Mouse (Mus musculus): ENCODE data around the gene Itgb3bp. TPM values are rescaled to one million over a fixed set of nuclear protein-coding genes. Genes with fewer than 3 reads are reported as not detected.

Itgb3bp gene
- polyA plus RNA-seq, 1 experiment: 0.52 TPM

DNA sequence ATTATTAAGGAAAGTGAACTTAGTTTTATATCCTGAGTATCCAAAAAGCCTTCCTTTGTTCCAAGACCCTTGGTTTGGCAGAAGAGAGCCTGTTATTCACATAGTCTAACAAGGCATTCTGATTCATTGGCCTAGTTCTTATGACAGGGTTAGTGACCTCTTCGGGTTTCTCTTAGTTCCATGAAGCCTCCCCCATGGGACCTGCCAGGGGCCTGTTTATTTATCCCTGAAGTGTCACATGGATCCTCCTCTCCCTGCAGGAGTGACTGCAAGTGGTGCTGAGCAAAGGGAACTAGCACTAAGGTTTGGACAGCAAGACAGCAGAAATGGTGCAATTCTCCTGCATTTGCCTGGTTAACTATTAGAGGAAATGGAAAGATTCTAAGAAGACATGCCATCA lies 156.6 kb downstream of the Itgb3bp start:
- Histone ChIP-seq H3K4me1 (ENCODE audit: control insufficient read depth, insufficient read depth, low read length) (no peaks in the 10 kb centered on the region), H3K4me3 (replicated peaks; ENCODE audit: extremely low read depth, low read depth, low read length) (no peak overlapping the region)
- DNase-seq: no peak
- 24% methylated on average over 1 of the region's 1 CpGs for WGBS
- no peak for TF ChIP-seq POLR2A (IDR thresholded peaks at IDR 0.05; ENCODE audit: borderline replicate concordance, extremely low read depth, low read depth, low read length)
- TF ChIP-seq CTCF (IDR thresholded peaks at IDR 0.05; ENCODE audit: insufficient read depth, low read length): no peak

DNA sequence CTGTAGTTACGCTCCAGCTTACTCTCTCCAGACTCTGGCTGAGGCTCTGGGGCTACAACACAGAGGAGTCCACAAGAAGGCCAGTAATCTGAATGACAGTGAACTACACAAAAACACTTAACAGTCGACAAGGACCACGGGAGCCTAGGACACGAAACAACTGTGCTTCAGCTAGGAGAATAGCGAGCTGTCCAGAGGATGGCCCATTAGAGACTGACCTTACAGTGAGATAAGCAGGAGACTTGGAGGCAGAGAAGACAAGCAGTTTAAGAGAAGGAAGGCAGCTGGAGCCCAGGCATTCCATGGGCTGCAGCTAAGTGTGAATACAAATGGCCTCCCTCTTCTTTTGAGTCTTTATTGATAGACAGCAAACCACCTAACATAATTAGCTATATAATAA lies 159.1 kb downstream of the Itgb3bp start:
- no peaks in the 10 kb centered on the region for H3K4me1 ChIP-seq (ENCODE audit: control insufficient read depth, insufficient read depth, low read length)
- H3K4me3 ChIP-seq (replicated peaks; ENCODE audit: extremely low read depth, low read depth, low read length): no peak overlapping the region
- TF ChIP-seq POLR2A (IDR thresholded peaks at IDR 0.05; ENCODE audit: borderline replicate concordance, extremely low read depth, low read depth, low read length): no peak
- no peak for TF ChIP-seq CTCF (IDR thresholded peaks at IDR 0.05; ENCODE audit: insufficient read depth, low read length)
- WGBS: 68% methylated on average over 5 of the region's 5 CpGs
- DNase-seq: no peak

DNA sequence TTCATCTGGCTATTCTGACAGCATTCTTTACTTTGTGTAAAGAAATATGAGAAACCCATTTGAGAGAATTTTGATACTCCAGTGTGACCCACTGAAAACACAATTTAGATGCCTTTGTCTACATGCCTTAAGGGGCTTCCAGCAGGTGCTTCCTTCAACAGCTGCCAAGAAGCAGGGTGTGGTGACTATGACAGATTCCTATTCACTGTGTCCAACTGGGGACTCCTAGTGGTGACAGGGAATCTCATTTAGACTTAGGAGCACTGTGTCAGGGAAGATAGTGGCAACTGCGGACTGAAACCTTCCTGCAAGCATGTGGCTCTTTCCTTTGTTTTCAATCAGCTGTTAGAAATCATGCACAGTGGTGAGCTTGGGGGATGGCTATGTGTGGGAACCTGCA lies 162.9 kb downstream of the Itgb3bp start:
- WGBS: 36% methylated on average over 1 of the region's 1 CpGs
- no peak overlapping the region for H3K4me3 ChIP-seq (replicated peaks; ENCODE audit: extremely low read depth, low read depth, low read length)
- no peaks in the 10 kb centered on the region for H3K4me1 ChIP-seq (ENCODE audit: control insufficient read depth, insufficient read depth, low read length)
- DNase-seq: no peak
- no peak for TF ChIP-seq CTCF (IDR thresholded peaks at IDR 0.05; ENCODE audit: insufficient read depth, low read length)
- TF ChIP-seq POLR2A (IDR thresholded peaks at IDR 0.05; ENCODE audit: borderline replicate concordance, extremely low read depth, low read depth, low read length): no peak

DNA sequence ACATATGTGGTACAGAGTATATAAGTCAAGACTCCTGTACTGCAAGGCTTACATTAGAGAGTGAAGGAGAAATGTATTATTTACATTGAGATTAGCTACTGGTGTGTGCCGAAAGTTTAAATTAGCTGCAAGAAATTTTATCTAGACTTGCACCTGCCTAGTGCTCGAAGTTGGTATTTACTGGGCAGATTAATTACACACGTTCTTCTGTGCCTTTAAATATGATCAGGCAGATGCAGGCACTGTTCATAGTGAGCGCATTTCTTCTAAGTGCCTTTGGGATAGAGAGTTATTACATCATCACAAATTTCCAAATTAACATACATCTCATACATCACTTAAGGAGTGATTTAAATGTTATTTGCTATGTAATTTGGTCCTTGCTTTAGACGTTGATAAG lies 163.3 kb downstream of the Itgb3bp start:
- Histone ChIP-seq H3K4me3 (replicated peaks; ENCODE audit: extremely low read depth, low read depth, low read length) (no peak overlapping the region), H3K4me1 (ENCODE audit: control insufficient read depth, insufficient read depth, low read length) (no peaks in the 10 kb centered on the region)
- TF ChIP-seq POLR2A (IDR thresholded peaks at IDR 0.05; ENCODE audit: borderline replicate concordance, extremely low read depth, low read depth, low read length) (no peak), CTCF (IDR thresholded peaks at IDR 0.05; ENCODE audit: insufficient read depth, low read length) (no peak)
- DNase-seq: no peak
- WGBS: 64% methylated on average over 5 of the region's 5 CpGs

DNA sequence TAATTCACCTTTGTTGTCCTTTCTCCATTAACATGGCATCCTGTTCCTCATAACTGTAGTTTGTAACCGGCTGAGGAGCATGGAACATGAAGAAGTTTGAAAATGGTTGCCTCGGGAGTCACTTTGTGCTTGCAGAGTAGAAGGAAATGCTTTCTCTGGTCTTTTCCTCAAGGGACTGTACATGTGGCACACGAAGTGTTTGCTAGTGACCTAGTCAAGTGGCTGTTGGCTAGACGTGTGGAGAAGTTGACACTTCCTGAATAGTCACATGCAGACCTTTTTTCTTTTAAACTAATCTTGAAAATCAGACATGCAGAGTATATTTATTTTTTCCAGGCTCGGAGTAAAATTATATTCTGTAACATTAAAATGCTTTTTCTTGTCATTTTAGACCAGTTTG lies 177.2 kb downstream of the Itgb3bp start:
- DNase-seq: no peak
- 68% methylated on average over 5 of the region's 5 CpGs for WGBS
- no peak for TF ChIP-seq CTCF (IDR thresholded peaks at IDR 0.05; ENCODE audit: insufficient read depth, low read length)
- no peak for TF ChIP-seq POLR2A (IDR thresholded peaks at IDR 0.05; ENCODE audit: borderline replicate concordance, extremely low read depth, low read depth, low read length)

DNA sequence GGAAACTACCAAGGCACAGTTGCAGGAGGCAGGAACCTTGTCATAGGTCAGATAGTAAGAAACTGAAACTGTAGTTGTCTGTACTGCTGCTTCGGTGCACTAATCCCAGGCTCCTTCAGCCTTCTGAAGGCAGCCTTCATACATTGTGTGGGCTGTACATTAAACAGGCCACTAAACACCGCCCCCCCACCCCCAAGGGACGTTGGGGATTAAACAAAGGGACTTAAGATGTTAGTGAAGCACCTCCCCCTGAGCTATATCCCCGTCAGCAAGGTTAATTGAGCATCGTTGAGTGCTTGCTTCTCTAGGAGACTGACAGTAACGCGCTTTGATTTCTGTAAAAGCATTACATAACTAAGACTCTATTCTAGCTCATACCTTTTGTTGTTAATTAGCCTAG lies 189.8 kb downstream of the Itgb3bp start:
- TF ChIP-seq CTCF (IDR thresholded peaks at IDR 0.05; ENCODE audit: insufficient read depth, low read length) (no peak), POLR2A (IDR thresholded peaks at IDR 0.05; ENCODE audit: borderline replicate concordance, extremely low read depth, low read depth, low read length) (no peak)
- 74% methylated on average over 7 of the region's 7 CpGs for WGBS

More for the DNA sequence above, 177.2 kb downstream of the Itgb3bp start:
- H3K4me3 ChIP-seq (replicated peaks; ENCODE audit: extremely low read depth, low read depth, low read length): no peak overlapping the region
- peaks cover 2% of the 10 kb centered on the region; the same call in 1 of the 2 replicates for H3K4me1 ChIP-seq (ENCODE audit: control insufficient read depth, insufficient read depth, low read length)

DNA sequence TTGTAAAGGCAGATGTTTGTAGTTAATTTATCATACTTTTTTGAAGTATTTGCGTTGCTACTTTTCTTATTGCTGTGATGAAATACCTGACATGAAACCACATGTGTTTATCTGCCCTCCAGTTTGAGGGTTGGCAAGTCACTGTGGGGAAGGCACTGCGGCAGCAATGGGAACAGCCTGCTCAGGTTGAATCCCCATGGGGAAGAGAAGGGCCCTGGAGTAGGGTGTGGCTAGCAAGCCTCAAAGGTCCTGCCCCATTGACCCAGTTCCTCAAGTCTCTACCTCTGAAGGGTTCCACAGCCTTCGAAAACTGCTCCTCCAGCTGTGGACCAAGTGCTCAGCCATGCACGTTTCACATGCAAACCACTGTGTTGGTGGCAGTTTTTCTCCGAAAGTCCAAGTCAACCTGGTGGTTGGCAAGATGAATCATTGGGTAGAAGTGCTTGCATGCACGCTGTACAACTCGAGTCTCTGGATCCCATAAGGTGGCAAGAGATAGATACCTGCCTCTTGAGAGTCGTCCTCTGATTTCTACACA lies 203.6 kb downstream of the Itgb3bp start:
- no peak for DNase-seq
- TF ChIP-seq CTCF (IDR thresholded peaks at IDR 0.05; ENCODE audit: insufficient read depth, low read length) (no peak), POLR2A (IDR thresholded peaks at IDR 0.05; ENCODE audit: borderline replicate concordance, extremely low read depth, low read depth, low read length) (no peak)
- Histone ChIP-seq H3K4me1 (ENCODE audit: control insufficient read depth, insufficient read depth, low read length) (no peaks in the 10 kb centered on the region), H3K4me3 (replicated peaks; ENCODE audit: extremely low read depth, low read depth, low read length) (no peak overlapping the region)
- WGBS: 82% methylated on average over 8 of the region's 8 CpGs

More for the DNA sequence above, 189.8 kb downstream of the Itgb3bp start:
- DNase-seq: no peak
- H3K4me1 ChIP-seq (ENCODE audit: control insufficient read depth, insufficient read depth, low read length): no peaks in the 10 kb centered on the region
- no peak overlapping the region for H3K4me3 ChIP-seq (replicated peaks; ENCODE audit: extremely low read depth, low read depth, low read length)

DNA sequence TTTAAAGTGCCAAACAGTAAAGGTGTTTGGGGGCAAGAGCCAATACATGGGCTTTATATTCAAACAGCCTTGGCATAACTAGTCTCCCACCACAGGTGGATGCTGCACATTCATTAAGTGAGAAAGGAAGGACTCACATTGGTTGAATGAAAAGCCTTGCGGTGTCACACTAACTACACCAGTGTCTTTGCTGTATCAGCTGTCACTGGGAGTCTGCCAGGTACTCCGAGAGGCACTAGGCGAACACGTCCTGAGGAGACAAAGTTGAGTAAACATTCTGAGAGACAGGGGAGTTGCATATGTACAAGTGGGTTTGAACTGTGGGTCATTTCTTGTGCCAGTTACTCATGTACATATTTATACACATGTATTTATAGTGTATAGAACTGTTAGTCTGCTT lies 205.3 kb downstream of the Itgb3bp start:
- no peak for DNase-seq
- 61% methylated on average over 4 of the region's 4 CpGs for WGBS
- Histone ChIP-seq H3K4me3 (replicated peaks; ENCODE audit: extremely low read depth, low read depth, low read length) (no peak overlapping the region), H3K4me1 (ENCODE audit: control insufficient read depth, insufficient read depth, low read length) (no peaks in the 10 kb centered on the region)
- TF ChIP-seq CTCF (IDR thresholded peaks at IDR 0.05; ENCODE audit: insufficient read depth, low read length): no peak
- TF ChIP-seq POLR2A (IDR thresholded peaks at IDR 0.05; ENCODE audit: borderline replicate concordance, extremely low read depth, low read depth, low read length): no peak

DNA sequence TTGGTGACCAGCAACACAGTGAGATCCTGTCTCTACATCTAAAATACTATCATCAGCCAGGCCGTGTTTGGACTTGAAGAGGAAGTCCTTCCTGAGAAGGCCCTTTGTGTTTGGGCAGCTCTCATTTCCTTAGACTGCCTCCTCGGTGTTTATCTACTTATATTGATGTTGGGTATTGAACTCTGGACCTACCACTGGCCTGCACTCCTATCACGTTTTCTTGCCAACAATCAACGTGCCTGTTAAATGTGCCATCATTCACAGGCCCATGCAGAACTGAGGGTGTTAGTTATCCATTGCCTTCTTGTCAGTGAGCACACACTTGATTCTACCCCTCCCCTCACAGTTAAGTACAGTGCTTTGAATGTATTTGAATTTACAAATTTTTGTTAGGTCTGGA lies 211.7 kb downstream of the Itgb3bp start:
- H3K4me1 ChIP-seq (ENCODE audit: control insufficient read depth, insufficient read depth, low read length): peaks cover 3% of the 10 kb centered on the region; the same call in 1 of the 2 replicates
- WGBS: 35% methylated on average over 4 of the region's 4 CpGs
- DNase-seq: no peak
- TF ChIP-seq CTCF (IDR thresholded peaks at IDR 0.05; ENCODE audit: insufficient read depth, low read length): no peak
- no peak for TF ChIP-seq POLR2A (IDR thresholded peaks at IDR 0.05; ENCODE audit: borderline replicate concordance, extremely low read depth, low read depth, low read length)
- H3K4me3 ChIP-seq (replicated peaks; ENCODE audit: extremely low read depth, low read depth, low read length): no peak overlapping the region

DNA sequence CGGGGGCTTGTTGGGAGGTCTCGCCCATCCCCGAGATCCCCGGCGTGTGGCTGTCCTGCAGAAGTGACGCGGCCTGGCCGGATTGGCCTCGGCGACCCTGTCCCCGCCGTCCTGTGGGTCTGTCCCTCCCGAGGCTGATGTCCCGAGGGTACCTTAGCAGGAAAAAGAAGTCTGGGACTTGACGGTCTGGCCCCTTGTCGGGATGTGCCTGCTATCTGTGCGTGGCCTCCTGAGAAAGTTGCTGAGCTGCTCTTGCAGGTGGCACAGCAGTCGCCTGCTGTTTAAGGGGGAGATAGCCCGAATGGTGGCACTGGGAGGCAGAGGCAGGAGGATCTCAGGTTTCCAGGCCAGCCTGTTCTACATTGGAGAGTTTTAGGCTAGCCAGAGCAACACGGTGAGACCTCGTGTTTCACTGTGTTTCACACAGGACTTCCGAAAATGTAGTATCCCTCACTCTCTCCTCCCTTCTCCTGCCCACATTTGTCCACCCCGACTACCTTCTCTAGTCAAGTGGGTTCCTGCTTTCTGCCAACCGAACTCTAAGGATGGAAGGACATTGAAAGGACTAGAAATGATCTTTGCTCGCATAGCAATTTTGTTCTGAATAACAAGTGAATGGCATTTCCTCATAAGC lies 213.7 kb downstream of the Itgb3bp start:
- H3K4me3 ChIP-seq (replicated peaks; ENCODE audit: extremely low read depth, low read depth, low read length): peak overlapping the region; percentile 84
- no peak for TF ChIP-seq CTCF (IDR thresholded peaks at IDR 0.05; ENCODE audit: insufficient read depth, low read length)
- no peak for TF ChIP-seq POLR2A (IDR thresholded peaks at IDR 0.05; ENCODE audit: borderline replicate concordance, extremely low read depth, low read depth, low read length)
- DNase-seq: no peak
- peaks cover 3% of the 10 kb centered on the region; the same call in 1 of the 2 replicates for H3K4me1 ChIP-seq (ENCODE audit: control insufficient read depth, insufficient read depth, low read length)
- 16% methylated on average over 25 of the region's 25 CpGs for WGBS

Other genes with a start within 250 kb of the Itgb3bp start
- gene Alg6, start 214.1 kb downstream of the Itgb3bp start, polyA plus RNA-seq (2012; rRNA removed): 1.7 and 4.6 TPM in 2 replicates
- gene Efcab7, start 100.6 kb downstream of the Itgb3bp start, polyA plus RNA-seq (2012; rRNA removed): 4.0 and 4.9 TPM in 2 replicates
- 31.4 and 45.2 TPM in 2 replicates for gene Pgm1, start 399 bp downstream of the Itgb3bp start, polyA plus RNA-seq (2012; rRNA removed)
- gene Ror1, start 166.0 kb upstream of the Itgb3bp start, polyA plus RNA-seq (2012; rRNA removed): 2.2 and 2.6 TPM in 2 replicates

Data from lung, adult 2 months (tissue).